Mouse (Mus musculus) Patski (cell line): ENCODE data around the gene Olfr1263. TPM values are rescaled to one million over a fixed set of nuclear protein-coding genes. Genes with fewer than 3 reads are reported as not detected.

Source experiments
- ATAC-seq: fragments of 100-300 bp; one replicate; pipeline ENCODE4 v1.8.0; 2021
- CTCF ChIA-PET: fragments of 350-600 bp; sonication (Branson Sonifier 250); formaldehyde crosslinking; loops from one replicate; lab custom pipeline; 2022; ENCODE audit warnings: inconsistent platforms; lab: Charles Lee
- POLR2A ChIA-PET: fragments of 350-600 bp; sonication (Branson Sonifier 250); formaldehyde crosslinking; loops from one replicate; lab custom pipeline; 2022; ENCODE audit warnings: antibody characterized with exemption, inconsistent platforms; lab: Charles Lee
- DNase-seq: peaks from one replicate; pipeline ENCODE4 v3.0.0-alpha.2; 2011; ENCODE audit warnings: low read depth, low spot score
- H3K27me3 ChIP-seq: fragments of 371-371 bp; one replicate; pipeline ENCODE4 v1.5.1; 2021
- CTCF ChIP-seq: fragments of 100-300 bp; IDR thresholded peaks from one replicate; pipeline ENCODE4 v1.5.1; 2021
- in situ Hi-C: fragments of 300-500 bp; cut with MboI; formaldehyde crosslinking; loops from 3 replicates; pipeline ENCODE4 v1.11.1; 2018; ENCODE audit warnings: low pct_unique_long_range_greater_than_20kb, mixed read lengths
- polyA plus RNA-seq: library from polyadenylated mRNA; unstranded; gene quantifications from one replicate; pipeline ENCODE4 v1.2.3, GENCODE M21; 2021

Gene Olfr1263
- polyA plus RNA-seq = not detected

- ChIA-PET POLR2A (no interaction called here), CTCF (no interaction called here)
- DNase-seq (no peak), ATAC-seq (no peak)
- no peak for TF ChIP-seq CTCF
- in situ Hi-C loops = no loop called here
- H3K27me3 ChIP-seq = peaks cover 4% of the 10 kb centered on the region
Observed at GRCm38 (mm10) chr2:90011831-90012230, at the start of gene Olfr1263. Gene Olfr1263 (plus strand): TSS chr2:90012131.

GRCm38 (mm10) chr2:89974184-89974583, 37.7 kb upstream of the Olfr1263 start, which contains the start of gene Olfr1260:
Gene Olfr1260 (plus strand): TSS chr2:89974340.
- in situ Hi-C loops = no loop called here

GRCm38 (mm10) chr2:89977709-89978108, 34.2 kb upstream of the Olfr1263 start:
- TF ChIP-seq CTCF = no peak
- ATAC-seq = no peak
- CTCF ChIA-PET = interaction anchor here (0.6 kb wide), 1 partner anchor 19 kb away, joined by 3 read pairs; no protein-coding TSS in a partner anchor
- in situ Hi-C loops = no loop called here
- DNase-seq = no peak
- POLR2A ChIA-PET = no interaction called here
- H3K27me3 ChIP-seq = no peaks in the 10 kb centered on the region

More at GRCm38 (mm10) chr2:89974184-89974583, 37.7 kb upstream of the Olfr1263 start, which contains the start of gene Olfr1260:
- peak; percentile 17 for DNase-seq
- ATAC-seq = no peak
- no peaks in the 10 kb centered on the region for H3K27me3 ChIP-seq
- ChIA-PET POLR2A (no interaction called here), CTCF (interaction anchor here (1.1 kb wide), 1 partner anchor 27 kb away, joined by 3 read pairs; no protein-coding TSS in a partner anchor)
- TF ChIP-seq CTCF = no peak

GRCm38 (mm10) chr2:89990921-89991320, 21.0 kb upstream of the Olfr1263 start, which contains the start of gene Olfr1261:
Gene Olfr1261 (plus strand): TSS chr2:89991221.
- DNase-seq (no peak), ATAC-seq (no peak)
- peaks cover 7% of the 10 kb centered on the region for H3K27me3 ChIP-seq
- no peak for TF ChIP-seq CTCF
- in situ Hi-C loops = no loop called here
- ChIA-PET POLR2A (no interaction called here), CTCF (no interaction called here)

GRCm38 (mm10) chr2:89999845-90000244, 12.1 kb upstream of the Olfr1263 start, which contains the start of gene Olfr1262:
Gene Olfr1262 (plus strand): TSS chr2:90000145.
- ATAC-seq (no peak), DNase-seq (no peak)
- ChIA-PET CTCF (no interaction called here), POLR2A (no interaction called here)
- no peak for TF ChIP-seq CTCF
- no peaks in the 10 kb centered on the region for H3K27me3 ChIP-seq
- in situ Hi-C loops = no loop called here

GRCm38 (mm10) chr2:90025477-90025876, 13.5 kb downstream of the Olfr1263 start, which contains the start of gene Olfr1264:
Gene Olfr1264 (minus strand): TSS chr2:90025577.
- in situ Hi-C loops = no loop called here
- TF ChIP-seq CTCF = no peak
- no peak for DNase-seq
- no peaks in the 10 kb centered on the region for H3K27me3 ChIP-seq
- ChIA-PET POLR2A (no interaction called here), CTCF (no interaction called here)
- ATAC-seq = no peak

- ChIA-PET CTCF (no interaction called here), POLR2A (no interaction called here)
- ATAC-seq (no peak), DNase-seq (no peak)
- in situ Hi-C loops = no loop called here
- no peak for TF ChIP-seq CTCF
- H3K27me3 ChIP-seq = no peaks in the 10 kb centered on the region
Observed at GRCm38 (mm10) chr2:90035037-90035436, 23.1 kb downstream of the Olfr1263 start, which contains the start of gene Olfr1265. Gene Olfr1265 (plus strand): TSS chr2:90035337.

- no peak for TF ChIP-seq CTCF
- no peak for DNase-seq
- no peaks in the 10 kb centered on the region for H3K27me3 ChIP-seq
- in situ Hi-C loops = no loop called here
- ChIA-PET CTCF (no interaction called here), POLR2A (no interaction called here)
- no peak for ATAC-seq
Observed at GRCm38 (mm10) chr2:90063494-90063893, 51.6 kb downstream of the Olfr1263 start, which contains the start of gene Olfr140. Gene Olfr140 (minus strand): TSS chr2:90063594.

Other genes with a start within 250 kb of the Olfr1263 start
- gene Olfr1254, start 218.5 kb upstream of the Olfr1263 start, polyA plus RNA-seq = not detected
- not detected for gene Olfr1255, start 200.1 kb upstream of the Olfr1263 start, polyA plus RNA-seq
- gene Olfr1256, start 170.6 kb upstream of the Olfr1263 start, polyA plus RNA-seq = 0.01 TPM
- gene Olfr48, start 163.9 kb upstream of the Olfr1263 start, polyA plus RNA-seq = not detected
- gene Olfr1257, start 133.7 kb upstream of the Olfr1263 start, polyA plus RNA-seq = not detected
- not detected for gene Olfr1258, start 84.8 kb upstream of the Olfr1263 start, polyA plus RNA-seq
- not detected for gene Olfr1259, start 63.5 kb upstream of the Olfr1263 start, polyA plus RNA-seq
- 0.01 TPM for gene Olfr1260, start 37.8 kb upstream of the Olfr1263 start, polyA plus RNA-seq
- gene Olfr1261, start 20.9 kb upstream of the Olfr1263 start, polyA plus RNA-seq = not detected
- not detected for gene Olfr1262, start 12.0 kb upstream of the Olfr1263 start, polyA plus RNA-seq
- not detected for gene Olfr1264, start 13.4 kb downstream of the Olfr1263 start, polyA plus RNA-seq
- gene Olfr1265, start 23.2 kb downstream of the Olfr1263 start, polyA plus RNA-seq = 0.01 TPM
- gene Olfr140, start 51.5 kb downstream of the Olfr1263 start, polyA plus RNA-seq = not detected
- gene Olfr1269, start 109.3 kb downstream of the Olfr1263 start, polyA plus RNA-seq = not detected
- gene Olfr32, start 130.2 kb downstream of the Olfr1263 start, polyA plus RNA-seq = not detected
- not detected for gene Olfr1270, start 141.0 kb downstream of the Olfr1263 start, polyA plus RNA-seq
- gene Olfr1506, start 212.4 kb downstream of the Olfr1263 start, polyA plus RNA-seq = not detected
- not detected for gene Olfr142, start 245.5 kb downstream of the Olfr1263 start, polyA plus RNA-seq